In genomic region chr5:51840638-51841329, GRCm38 (mm10) we compare ENCODE assay signal across 14 mouse cellular contexts.
DNase-seq lines count a peak whose midpoint lies in the region; ATAC-seq lines count a peak whose summit lies in the region.
"Had no signal": no experiment of that assay in that cellular context is flagged by ENCODE, and none has a peak within 500 bp of the region (broad histone marks: within the 10 kb centered on the region; RNA-seq: fewer than 3 reads in every experiment).

No protein-coding gene starts in this region.

- H3K9ac ChIP-seq in liver, embryonic 12.5 days = no peak overlapping the region
- H3K9ac ChIP-seq: neural tube, embryonic 15.5 days had no signal

- WGBS in liver, embryonic 12.5 days (ENCODE audit: insufficient replicate concordance) = 46% methylated on average over 11 of the region's 11 CpGs

- no peaks in the 10 kb centered on the region for H3K36me3 ChIP-seq in liver, embryonic 12.5 days
- H3K36me3 ChIP-seq: neural tube, embryonic 15.5 days had no signal

- H3K27ac ChIP-seq in liver, embryonic 12.5 days = peak overlapping the region; percentile 75
- H3K27ac ChIP-seq: macrophage; neural tube, embryonic 15.5 days had no signal

- peak overlapping the region; percentile 45 for H3K4me2 ChIP-seq in liver, embryonic 12.5 days
- H3K4me2 ChIP-seq: neural tube, embryonic 15.5 days had no signal

- no peak overlapping the region for H3K4me3 ChIP-seq in liver, embryonic 12.5 days
- H3K4me3 ChIP-seq: neural tube, embryonic 15.5 days had no signal

- H3K9me3 ChIP-seq in liver, embryonic 12.5 days (replicated peaks) = no peaks in the 10 kb centered on the region
- H3K9me3 ChIP-seq: neural tube, embryonic 15.5 days had no signal

- H3K4me1 ChIP-seq in liver, embryonic 12.5 days = peaks cover 26% of the 10 kb centered on the region
- H3K4me1 ChIP-seq: neural tube, embryonic 15.5 days had no signal

- peak; percentile 91 for ATAC-seq in erythroid progenitor cell, adult 5-6 weeks (replicated peaks; ENCODE audit: low FRiP score, poor library complexity, severe bottlenecking)
- ATAC-seq in liver, embryonic 12.5 days = peak; percentile 96

- peak; percentile 12 for DNase-seq in heart, adult 8-10 months (ENCODE audit: low spot score)
- no peak for DNase-seq in heart, adult 9 months (ENCODE audit: low spot score in 2 of 2)
- DNase-seq in spleen, postnatal 36 days (ENCODE audit: low spot score in 2 of 2) = peak; percentile 40 to 65
- DNase-seq in adrenal gland, postnatal 25 days = no peak
- DNase-seq in T-cell, adult 2 months (ENCODE audit: low spot score) = no peak
- no peak for DNase-seq in thymus, postnatal 36 days
- DNase-seq: adrenal gland, postnatal 14 days; cerebellum, adult 18-20 months; kidney, postnatal 14 days; layer of hippocampus, postnatal 36 days had no signal

- no peaks in the 10 kb centered on the region for H3K27me3 ChIP-seq in liver, embryonic 12.5 days (replicated peaks)
- H3K27me3 ChIP-seq: neural tube, embryonic 15.5 days had no signal

Comparison
In these comparisons a context has a peak if more than half of its experiments do, and no peak if none do; other contexts are left out.
1. DNase-seq: peak in heart, adult 8-10 months (single experiment) and spleen, postnatal 36 days (2 of 2); none in heart, adult 9 months (0 of 2), adrenal gland, postnatal 25 days (single experiment), T-cell, adult 2 months (single experiment) and thymus, postnatal 36 days (0 of 2).